Mouse (Mus musculus): ENCODE results near the gene Oser1.

DNA sequence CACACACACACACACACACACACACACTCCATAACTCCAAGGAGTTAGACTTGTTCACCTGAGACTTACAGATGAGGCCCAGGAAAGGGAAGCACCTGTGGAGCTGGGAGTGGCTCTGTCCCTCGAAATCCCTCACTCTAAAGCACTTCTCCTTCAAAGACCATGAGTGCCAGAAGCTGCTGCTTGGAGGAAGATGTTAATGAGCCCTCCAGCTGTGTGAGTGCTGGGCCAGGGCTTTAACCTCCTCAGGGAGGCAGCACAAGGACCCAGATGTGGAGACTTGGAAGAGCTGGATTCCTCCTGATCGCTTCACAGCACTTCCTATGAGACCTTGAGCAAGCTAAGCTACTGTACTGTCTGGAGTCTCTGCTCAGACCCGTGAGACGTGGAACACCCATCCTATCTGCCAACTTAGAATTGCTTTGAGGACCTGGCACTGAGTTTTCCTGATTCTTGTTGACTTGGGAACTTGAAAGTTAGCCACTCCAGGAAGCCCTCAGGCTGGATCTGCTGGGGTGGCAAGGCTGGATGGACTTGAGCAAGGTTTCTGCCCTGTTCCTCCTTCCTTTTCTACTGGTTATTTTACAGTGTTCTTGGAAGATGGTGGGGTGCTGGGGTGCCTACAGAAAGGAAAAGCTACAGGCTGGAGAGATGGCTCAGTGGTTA, 4.0 kb upstream of the Oser1 start:
- no peak for TF ChIP-seq GATA1 (IDR thresholded peaks at IDR 0.05; ENCODE audit: low read length)
- no peak for TF ChIP-seq TAL1 (IDR thresholded peaks at IDR 0.05; ENCODE audit: low read length)
